Mouse (Mus musculus): ENCODE data around the gene Scn4a.

GRCm38 (mm10) chr11:106334066-106334465, 19.0 kb downstream of the Scn4a start:
- TF ChIP-seq GATA1 (IDR thresholded peaks at IDR 0.05; ENCODE audit: low read length), result no peak
- no peak for TF ChIP-seq TAL1 (IDR thresholded peaks at IDR 0.05; ENCODE audit: low read length)
